Mouse (Mus musculus): ENCODE measurements at regions not wholly inside any gene's neighbourhood (a gene's known extent, or its start where the extent isn't known, plus 50 kb on each side); places are given as distances from the start of the nearest gene placed in this dataset.
A peak's percentile ranks its signal among the peaks of the same experiment; 100 is the strongest.

GRCm38 (mm10) chr3:9884691-9885354 is 203.1 kb upstream of the Gm9833 start:
- DNase-seq (ENCODE audit: low spot score in 2 of 2) = no peak

- DNase-seq (ENCODE audit: low spot score in 2 of 2) = peak; percentile 44 to 70
Measured at GRCm38 (mm10) chr3:9885565-9885964, 202.3 kb upstream of the Gm9833 start.

- no peak for DNase-seq (ENCODE audit: low spot score in 2 of 2)
Measured at GRCm38 (mm10) chr3:9886077-9886476, 201.8 kb upstream of the Gm9833 start.

GRCm38 (mm10) chr3:9886765-9887626 is 200.9 kb upstream of the Gm9833 start:
- DNase-seq (ENCODE audit: low spot score in 2 of 2) = no peak

- DNase-seq (ENCODE audit: low spot score in 2 of 2) = no peak
Measured at GRCm38 (mm10) chr3:9887627-9887994, 200.3 kb upstream of the Gm9833 start.

- DNase-seq (ENCODE audit: low spot score in 2 of 2) = no peak
Measured at GRCm38 (mm10) chr3:9888051-9888450, 199.9 kb upstream of the Gm9833 start.

- DNase-seq (ENCODE audit: low spot score in 2 of 2) = peak; percentile 8 to 27
Measured at GRCm38 (mm10) chr3:9892884-9893494, 194.9 kb upstream of the Gm9833 start.

- DNase-seq (ENCODE audit: low spot score in 2 of 2) = no peak
Measured at GRCm38 (mm10) chr3:9895396-9896135, 192.3 kb upstream of the Gm9833 start.

GRCm38 (mm10) chr3:9896303-9896702 is 191.6 kb upstream of the Gm9833 start:
- DNase-seq (ENCODE audit: low spot score in 2 of 2) = no peak

GRCm38 (mm10) chr3:9901663-9902062 is 186.2 kb upstream of the Gm9833 start:
- no peak for DNase-seq (ENCODE audit: low spot score in 2 of 2)

- no peak for DNase-seq (ENCODE audit: low spot score in 2 of 2)
Measured at GRCm38 (mm10) chr3:9913357-9913756, 174.6 kb upstream of the Gm9833 start.

GRCm38 (mm10) chr3:9916538-9917106 is 171.3 kb upstream of the Gm9833 start:
- DNase-seq (ENCODE audit: low spot score in 2 of 2) = no peak

- DNase-seq (ENCODE audit: low spot score in 2 of 2) = peak in 1 of 2 experiments; percentile 5
Measured at GRCm38 (mm10) chr3:9920331-9920730, 167.6 kb upstream of the Gm9833 start.

GRCm38 (mm10) chr3:9921730-9922129 is 166.2 kb upstream of the Gm9833 start:
- DNase-seq (ENCODE audit: low spot score in 2 of 2) = no peak

- no peak for DNase-seq (ENCODE audit: low spot score in 2 of 2)
Measured at GRCm38 (mm10) chr3:9922541-9923046, 165.3 kb upstream of the Gm9833 start.

- no peak for DNase-seq (ENCODE audit: low spot score in 2 of 2)
Measured at GRCm38 (mm10) chr3:9924630-9925029, 163.3 kb upstream of the Gm9833 start.

GRCm38 (mm10) chr3:9936853-9937441 is 151.0 kb upstream of the Gm9833 start:
- no peak for DNase-seq (ENCODE audit: low spot score in 2 of 2)

- no peak for DNase-seq (ENCODE audit: low spot score in 2 of 2)
Measured at GRCm38 (mm10) chr3:9938651-9939050, 149.3 kb upstream of the Gm9833 start.

GRCm38 (mm10) chr3:9942631-9943030 is 145.3 kb upstream of the Gm9833 start:
- no peak for DNase-seq (ENCODE audit: low spot score in 2 of 2)

- peak; percentile 72 for DNase-seq (ENCODE audit: low spot score in 2 of 2)
Measured at GRCm38 (mm10) chr3:9947357-9948065, 140.4 kb upstream of the Gm9833 start.
